Mouse (Mus musculus) brain, embryonic 14.5 days (tissue): Measurements from ENCODE around the gene Ercc2. TPM values are rescaled to one million over a fixed set of nuclear protein-coding genes. Genes with fewer than 3 reads are reported as not detected.

Experiments
- DNase-seq: peaks from one replicate; pipeline ENCODE4 v3.0.0-alpha.2; 2011; ENCODE audit warnings: low read depth
- CTCF ChIP-seq: fragments of 200-500 bp; IDR thresholded peaks from 2 replicates; pipeline ENCODE4 v1.5.1; 2012; ENCODE audit warnings: inconsistent platforms, mild to moderate bottlenecking, moderate library complexity, borderline replicate concordance; ENCODE audit not compliant: insufficient read depth, insufficient read length; ENCODE audit errors: extremely low read depth
- POLR2A ChIP-seq: fragments of 200-500 bp; IDR thresholded peaks from 2 replicates; pipeline ENCODE4 v1.6.1; 2012; ENCODE audit warnings: mild to moderate bottlenecking, inconsistent platforms, borderline replicate concordance; ENCODE audit not compliant: poor library complexity, insufficient read depth, insufficient read length, severe bottlenecking; ENCODE audit errors: extremely low read depth
- polyA plus RNA-seq: library from polyadenylated mRNA; depleted of rRNA; stranded (reverse); fragments of >200 nt; gene quantifications from 2 replicates; pipeline ENCODE4 v1.2.3, GENCODE M21; 2012; rRNA removed

Gene Ercc2
- polyA plus RNA-seq, 1 experiment: 81.7 TPM

GRCm38 (mm10) chr7:19432475-19432874 lies 50.7 kb downstream of the Ercc2 start:
- peak; percentile 48; the same call in 1 of the 2 replicates for TF ChIP-seq CTCF
- TF ChIP-seq POLR2A: no peak
- no peak for DNase-seq

- DNase-seq: no peak
- TF ChIP-seq POLR2A (no peak), CTCF (no peak)
These were observed 54.5 kb downstream of the Ercc2 start for GRCm38 (mm10) chr7:19436276-19436675.

GRCm38 (mm10) chr7:19437048-19437447 lies 55.2 kb downstream of the Ercc2 start:
- DNase-seq: no peak
- TF ChIP-seq POLR2A: no peak
- no peak for TF ChIP-seq CTCF

- no peak for TF ChIP-seq POLR2A
- TF ChIP-seq CTCF: no peak
- DNase-seq: no peak
These were observed 59.8 kb downstream of the Ercc2 start for GRCm38 (mm10) chr7:19441448-19442091.

GRCm38 (mm10) chr7:19443344-19443743 lies 61.5 kb downstream of the Ercc2 start:
- peak; percentile 76 for DNase-seq
- TF ChIP-seq CTCF (peak; percentile 86), POLR2A (no peak)

- TF ChIP-seq POLR2A (no peak), CTCF (no peak)
- DNase-seq: no peak
These were observed 63.0 kb downstream of the Ercc2 start for GRCm38 (mm10) chr7:19444801-19445200.

Other genes starting within 250 kb of the Ercc2 start
- 18.3 and 20.8 TPM in 2 replicates for gene Qpctl, start 232.7 kb upstream of the Ercc2 start, polyA plus RNA-seq
- gene Snrpd2, start 232.3 kb upstream of the Ercc2 start, polyA plus RNA-seq: 95.5 and 107 TPM in 2 replicates
- gene Gipr, start 215.9 kb upstream of the Ercc2 start, polyA plus RNA-seq: 9.6 and 24.5 TPM in 2 replicates
- gene Eml2, start 205.6 kb upstream of the Ercc2 start, polyA plus RNA-seq: 42.4 and 48.3 TPM in 2 replicates
- 4.7 and 5.3 TPM in 2 replicates for gene Gpr4, start 169.5 kb upstream of the Ercc2 start, polyA plus RNA-seq
- gene Opa3, start 153.7 kb upstream of the Ercc2 start, polyA plus RNA-seq: 31.1 and 33.3 TPM in 2 replicates
- gene Vasp, start 110.2 kb upstream of the Ercc2 start, polyA plus RNA-seq: 66.4 and 89.0 TPM in 2 replicates
- gene Ppm1n, start 101.9 kb upstream of the Ercc2 start, polyA plus RNA-seq: 1.1 and 1.3 TPM in 2 replicates
- 159 and 189 TPM in 2 replicates for gene Rtn2, start 99.4 kb upstream of the Ercc2 start, polyA plus RNA-seq
- 0.19 and 0.23 TPM in 2 replicates for gene Fosb, start 72.0 kb upstream of the Ercc2 start, polyA plus RNA-seq
- 65.1 and 81.9 TPM in 2 replicates for gene Ercc1, start 37.2 kb upstream of the Ercc2 start, polyA plus RNA-seq
- 11.9 and 12.7 TPM in 2 replicates for gene Cd3eap, start 22.5 kb upstream of the Ercc2 start, polyA plus RNA-seq
- 8.2 and 8.9 TPM in 2 replicates for gene Ppp1r13l, start 22.3 kb upstream of the Ercc2 start, polyA plus RNA-seq
- gene Klc3, start 22.1 kb downstream of the Ercc2 start, polyA plus RNA-seq: 1.5 and 2.5 TPM in 2 replicates
- 0.24 and 0.31 TPM in 2 replicates for gene Ckm, start 22.8 kb downstream of the Ercc2 start, polyA plus RNA-seq
- 50.7 and 67.0 TPM in 2 replicates for gene Mark4, start 76.8 kb downstream of the Ercc2 start, polyA plus RNA-seq
- 0.91 and 1.0 TPM in 2 replicates for gene Exoc3l2, start 81.3 kb downstream of the Ercc2 start, polyA plus RNA-seq
- 11.2 and 14.6 TPM in 2 replicates for gene Bloc1s3, start 126.4 kb downstream of the Ercc2 start, polyA plus RNA-seq
- gene Trappc6a, start 126.4 kb downstream of the Ercc2 start, polyA plus RNA-seq: 29.0 and 38.3 TPM in 2 replicates
- 0.51 and 0.68 TPM in 2 replicates for gene Nkpd1, start 135.8 kb downstream of the Ercc2 start, polyA plus RNA-seq
- 116 and 136 TPM in 2 replicates for gene Ppp1r37, start 181.1 kb downstream of the Ercc2 start, polyA plus RNA-seq
- gene Zfp296, start 195.3 kb downstream of the Ercc2 start, polyA plus RNA-seq: 1.4 and 1.6 TPM in 2 replicates
- 67.3 and 72.9 TPM in 2 replicates for gene Gemin7, start 195.6 kb downstream of the Ercc2 start, polyA plus RNA-seq
- 154 and 197 TPM in 2 replicates for gene Clasrp, start 222.5 kb downstream of the Ercc2 start, polyA plus RNA-seq
- 4.8 and 5.3 TPM in 2 replicates for gene Relb, start 247.4 kb downstream of the Ercc2 start, polyA plus RNA-seq